Mouse (Mus musculus) heart, embryonic 10.5 days (tissue): ENCODE measurements around the gene Pfpl. TPM values are rescaled to one million over a fixed set of nuclear protein-coding genes. Genes with fewer than 3 reads are reported as not detected.

ENCODE experiments used
- DNase-seq: peaks from one replicate; pipeline ENCODE4 v3.0.0-alpha.2; 2017; ENCODE audit warnings: low spot score
- H3K27ac ChIP-seq: fragments of 300-500 bp; sonication (generic); 2 replicates; pipeline ENCODE4 v1.5.1; 2016; ENCODE audit warnings: mild to moderate bottlenecking
- H3K27me3 ChIP-seq: fragments of 300-500 bp; sonication (generic); 2 replicates; pipeline ENCODE4 v1.6.1; 2016; ENCODE audit warnings: mild to moderate bottlenecking; ENCODE audit not compliant: poor library complexity, insufficient read depth, severe bottlenecking
- H3K36me3 ChIP-seq: fragments of 300-500 bp; sonication (generic); 2 replicates; pipeline ENCODE4 v1.6.1; 2016; ENCODE audit warnings: mild to moderate bottlenecking, moderate library complexity
- H3K4me1 ChIP-seq: fragments of 300-500 bp; sonication (generic); 2 replicates; pipeline ENCODE4 v1.6.1; 2016; ENCODE audit warnings: mild to moderate bottlenecking
- H3K4me3 ChIP-seq: fragments of 300-500 bp; sonication (generic); 2 replicates; pipeline ENCODE4 v1.5.1; 2016; ENCODE audit warnings: mild to moderate bottlenecking, moderate library complexity
- H3K9me3 ChIP-seq: fragments of 300-500 bp; sonication (generic); 2 replicates; pipeline ENCODE4 v1.6.1; 2016; ENCODE audit warnings: mild to moderate bottlenecking, moderate library complexity
- WGBS: fragments of 180-500 bp; shearing (Covaris S2); methylation state at CpG from one replicate; pipeline ENCODE4 v1.1.7; 2016; 5-methylcytosine and 5-hydroxymethylcytosine counted together
- polyA plus RNA-seq: library from polyadenylated mRNA; unstranded; fragments of >200 nt; fragmentation: Nextera tagmentation; extraction: Ambion mirVana; gene quantifications from 2 replicates; pipeline ENCODE4 v1.2.1, GENCODE M21; 2016

Pfpl gene
- polyA plus RNA-seq, 1 experiment from 2014 or later: not detected

DNA sequence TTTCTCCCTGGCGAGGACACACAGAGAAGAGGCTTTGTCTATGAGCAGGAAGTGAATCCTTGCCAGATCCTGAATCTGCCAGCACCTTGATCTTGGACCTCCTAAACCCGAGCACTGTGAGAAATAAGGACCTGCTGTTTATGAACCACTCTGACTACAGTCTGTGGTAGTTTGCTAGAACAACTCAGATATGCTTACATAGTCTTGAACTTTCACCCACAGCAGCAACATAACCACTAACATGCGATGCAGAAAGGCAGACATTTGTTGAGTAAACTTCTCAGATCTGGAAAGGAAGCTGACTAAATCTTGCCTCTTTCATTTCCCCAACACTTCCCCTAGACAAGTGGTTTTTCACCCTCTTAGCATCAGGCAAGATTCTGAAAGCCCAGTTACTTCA is 44.2 kb downstream of the Pfpl start:
- no peaks in the 10 kb centered on the region for H3K36me3 ChIP-seq
- H3K9me3 ChIP-seq: no peaks in the 10 kb centered on the region
- H3K4me3 ChIP-seq: no peak overlapping the region
- 66% methylated on average over 3 of the region's 3 CpGs for WGBS
- H3K27ac ChIP-seq: no peak overlapping the region
- no peaks in the 10 kb centered on the region for H3K27me3 ChIP-seq
- DNase-seq: peak; percentile 19
- H3K4me1 ChIP-seq: no peaks in the 10 kb centered on the region

DNA sequence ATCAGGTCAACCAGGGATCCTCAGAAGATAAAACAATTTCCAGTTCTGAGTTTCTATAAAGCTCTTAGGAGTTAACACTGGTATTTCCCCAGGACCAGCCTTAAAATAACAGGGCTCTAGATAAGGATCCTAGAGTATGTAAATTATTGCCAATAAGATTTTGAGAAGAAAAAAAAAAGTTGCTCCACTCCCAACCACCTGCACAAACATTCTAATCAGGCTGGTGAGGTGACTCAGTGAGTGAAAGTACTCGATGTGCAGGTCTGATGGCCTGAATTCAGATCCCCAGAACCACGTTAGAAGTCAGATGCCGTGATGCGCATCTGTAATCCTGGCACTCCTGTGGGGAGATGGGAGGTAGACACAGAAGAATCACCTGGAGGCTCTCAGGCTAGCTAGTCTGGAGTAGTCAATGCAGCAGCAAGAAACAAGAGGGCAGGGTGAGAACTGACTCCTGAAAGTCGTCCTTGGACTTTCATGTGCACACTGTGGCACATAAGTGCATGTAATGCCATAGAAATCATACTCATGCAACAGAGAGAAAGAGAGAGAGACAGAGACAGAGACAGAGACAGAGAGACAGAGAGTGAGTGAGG is 44.8 kb downstream of the Pfpl start:
- Histone ChIP-seq H3K27ac (no peak overlapping the region), H3K9me3 (no peaks in the 10 kb centered on the region), H3K27me3 (no peaks in the 10 kb centered on the region), H3K4me1 (no peaks in the 10 kb centered on the region), H3K4me3 (no peak overlapping the region), H3K36me3 (no peaks in the 10 kb centered on the region)
- 69% methylated on average over 5 of the region's 5 CpGs for WGBS
- peak; percentile 20 for DNase-seq

DNA sequence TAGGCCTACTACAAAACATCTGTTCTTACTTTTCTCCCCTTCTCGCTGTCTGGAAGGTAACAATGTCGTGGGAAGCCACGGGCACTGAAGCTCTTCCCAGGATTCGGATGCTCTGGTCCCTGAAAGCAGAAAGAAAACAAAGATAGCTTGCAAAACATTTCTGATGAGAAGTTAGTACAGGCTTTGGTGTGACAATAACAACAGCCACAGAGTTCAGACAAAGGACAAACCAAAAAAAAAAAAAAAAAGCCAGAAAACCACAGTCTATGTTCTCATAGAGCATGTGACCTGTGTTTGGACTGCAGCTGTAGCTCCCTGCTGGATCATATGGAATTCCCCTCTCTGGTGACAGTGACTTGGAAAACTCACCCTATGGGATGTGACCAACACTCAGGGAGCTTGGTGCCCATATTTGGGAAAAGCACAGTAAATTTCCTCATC is 45.5 kb downstream of the Pfpl start:
- H3K27me3 ChIP-seq: no peaks in the 10 kb centered on the region
- no peak overlapping the region for H3K27ac ChIP-seq
- no peaks in the 10 kb centered on the region for H3K9me3 ChIP-seq
- H3K36me3 ChIP-seq: no peaks in the 10 kb centered on the region
- DNase-seq: no peak
- WGBS: 58% methylated on average over 4 of the region's 4 CpGs
- no peak overlapping the region for H3K4me3 ChIP-seq
- no peaks in the 10 kb centered on the region for H3K4me1 ChIP-seq

DNA sequence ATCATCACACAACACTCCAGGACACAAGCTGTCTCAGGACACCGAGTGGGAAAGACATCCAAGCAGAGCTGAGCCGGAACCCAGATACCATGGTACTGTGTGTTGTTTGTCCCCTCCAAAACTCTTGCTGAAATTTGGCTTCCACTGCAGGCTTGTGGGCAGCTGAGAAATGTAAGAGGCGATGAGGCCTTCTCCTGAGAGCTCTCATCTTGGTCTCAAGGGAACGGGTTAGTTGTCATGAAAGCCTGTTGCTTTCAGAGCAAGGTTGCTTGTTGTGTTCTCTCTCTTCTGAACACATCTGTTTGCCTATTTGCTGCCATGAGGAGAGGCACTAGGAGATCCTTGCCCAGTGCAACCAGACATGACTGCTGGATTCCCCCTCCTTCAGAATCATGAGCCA is 46.2 kb downstream of the Pfpl start:
- Histone ChIP-seq H3K9me3 (no peaks in the 10 kb centered on the region), H3K36me3 (no peaks in the 10 kb centered on the region), H3K27ac (no peak overlapping the region), H3K27me3 (no peaks in the 10 kb centered on the region), H3K4me1 (no peaks in the 10 kb centered on the region), H3K4me3 (no peak overlapping the region)
- WGBS: 88% methylated on average over 4 of the region's 4 CpGs
- peak; percentile 27 for DNase-seq

DNA sequence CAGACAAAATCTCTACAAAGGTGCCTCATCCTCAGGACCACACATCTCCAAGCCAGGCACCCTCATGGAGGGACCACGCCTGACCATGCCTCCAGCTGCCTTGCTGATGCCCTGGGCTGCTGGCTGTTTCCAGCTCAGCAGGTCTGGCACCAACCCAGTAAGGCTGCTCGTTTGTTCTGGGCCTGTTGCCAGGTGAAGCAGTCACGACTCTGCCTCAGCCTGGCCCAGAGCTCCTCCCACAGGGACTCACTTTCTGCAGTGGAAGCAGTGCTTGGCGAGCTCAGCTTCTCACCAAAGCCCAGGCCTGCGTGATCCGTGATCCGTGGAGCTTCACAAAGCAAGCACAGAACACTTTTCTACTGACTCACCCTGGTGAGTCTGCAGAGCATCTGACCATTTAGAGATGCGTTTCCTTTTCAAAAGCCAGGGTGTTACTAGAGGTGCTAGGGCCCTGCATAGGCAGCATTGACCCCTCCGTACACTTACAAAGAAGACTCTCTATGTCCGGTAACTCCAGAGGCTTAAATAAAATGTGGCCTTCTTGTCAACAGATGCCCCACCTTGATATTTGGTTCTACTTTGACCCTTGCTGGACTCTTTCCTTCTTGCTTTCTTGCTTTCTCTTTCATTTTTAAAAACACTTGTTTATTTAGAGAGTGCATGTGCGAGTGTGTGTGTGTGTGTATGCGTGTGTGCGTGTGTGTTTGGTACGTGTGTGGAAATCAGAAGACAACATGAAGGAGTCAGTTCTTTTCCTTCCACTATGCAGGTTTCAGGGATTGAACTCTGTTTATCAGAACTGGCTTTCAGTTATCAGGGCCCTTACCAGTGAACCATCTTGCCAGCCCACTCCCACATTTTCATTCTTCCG is 47.9 kb downstream of the Pfpl start:
- 70% methylated on average over 15 of the region's 15 CpGs for WGBS
- H3K4me1 ChIP-seq: no peaks in the 10 kb centered on the region
- no peaks in the 10 kb centered on the region for H3K27me3 ChIP-seq
- DNase-seq: peak; percentile 81
- H3K4me3 ChIP-seq: no peak overlapping the region
- no peaks in the 10 kb centered on the region for H3K36me3 ChIP-seq
- no peaks in the 10 kb centered on the region for H3K9me3 ChIP-seq
- H3K27ac ChIP-seq: no peak overlapping the region

DNA sequence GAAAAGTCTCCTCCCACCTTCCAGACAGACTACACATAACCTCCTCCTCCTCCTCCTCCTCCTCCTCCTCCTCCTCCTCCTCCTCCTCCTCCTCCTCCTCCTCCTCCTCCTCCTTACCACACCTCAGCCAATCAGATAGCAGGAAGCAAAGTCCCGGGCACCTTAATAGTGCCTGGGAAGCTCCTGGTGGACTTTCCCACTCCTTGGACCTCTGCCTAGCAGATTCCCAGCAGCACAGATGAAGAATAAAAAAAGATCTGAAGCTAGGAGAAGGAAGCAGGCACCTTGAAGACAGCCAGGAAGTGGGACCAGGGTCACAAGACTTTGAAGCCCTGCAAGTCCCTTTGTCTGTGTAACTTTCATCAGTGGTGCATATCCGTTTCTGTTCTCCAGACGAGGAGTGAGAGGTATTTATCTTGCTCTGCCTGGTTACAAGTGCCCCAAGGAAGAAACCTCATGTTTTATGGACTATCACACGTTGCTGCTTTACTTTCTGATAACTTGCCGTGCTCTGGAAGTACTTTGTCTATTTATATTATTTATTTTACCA is 49.1 kb downstream of the Pfpl start:
- no peaks in the 10 kb centered on the region for H3K4me1 ChIP-seq
- no peak overlapping the region for H3K27ac ChIP-seq
- DNase-seq: peak; percentile 39
- H3K36me3 ChIP-seq: no peaks in the 10 kb centered on the region
- WGBS: 35% methylated on average over 5 of the region's 5 CpGs
- H3K4me3 ChIP-seq: no peak overlapping the region
- H3K27me3 ChIP-seq: no peaks in the 10 kb centered on the region
- no peaks in the 10 kb centered on the region for H3K9me3 ChIP-seq

DNA sequence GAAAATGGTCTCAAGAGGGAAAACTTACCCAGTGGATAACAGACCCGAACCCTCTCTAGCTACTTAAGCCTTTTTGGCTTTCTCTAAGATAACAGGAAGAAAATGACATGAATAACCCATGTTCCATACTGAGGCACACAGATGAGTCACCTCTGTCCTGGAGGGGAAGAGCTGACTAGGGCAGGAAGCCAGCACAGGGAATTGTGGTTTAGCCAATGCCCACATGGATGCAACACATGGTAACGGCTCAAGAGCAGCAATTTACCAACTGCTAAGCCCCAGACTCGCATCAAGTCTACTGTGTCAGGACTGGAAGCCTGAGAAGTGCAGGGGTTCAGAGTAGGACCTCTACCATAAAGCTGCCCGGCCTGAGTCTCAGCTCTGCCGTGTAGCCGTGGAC is 50.7 kb downstream of the Pfpl start:
- Histone ChIP-seq H3K9me3 (no peaks in the 10 kb centered on the region), H3K36me3 (no peaks in the 10 kb centered on the region), H3K27me3 (no peaks in the 10 kb centered on the region), H3K4me1 (no peaks in the 10 kb centered on the region), H3K4me3 (no peak overlapping the region), H3K27ac (no peak overlapping the region)
- no peak for DNase-seq
- 83% methylated on average over 6 of the region's 6 CpGs for WGBS

Other genes starting within 250 kb of the Pfpl start
- not detected in 2 replicates for gene Olfr1431, start 227.3 kb upstream of the Pfpl start, polyA plus RNA-seq
- not detected in 2 replicates for gene Olfr1432, start 195.3 kb upstream of the Pfpl start, polyA plus RNA-seq
- gene Olfr262, start 186.2 kb upstream of the Pfpl start, polyA plus RNA-seq: not detected in 2 replicates
- gene Olfr235, start 166.9 kb upstream of the Pfpl start, polyA plus RNA-seq: not detected in 2 replicates
- not detected in 2 replicates for gene Olfr1434, start 148.1 kb upstream of the Pfpl start, polyA plus RNA-seq
- gene Olfr1436, start 128.8 kb upstream of the Pfpl start, polyA plus RNA-seq: not detected in 2 replicates
- not detected in 2 replicates for gene Olfr1437, start 102.8 kb upstream of the Pfpl start, polyA plus RNA-seq
- not detected in 2 replicates for gene Olfr1438-ps1, start 92.0 kb upstream of the Pfpl start, polyA plus RNA-seq
- not detected in 2 replicates for gene Olfr1440, start 40.6 kb upstream of the Pfpl start, polyA plus RNA-seq
- gene Olfr1441, start 10.5 kb upstream of the Pfpl start, polyA plus RNA-seq: not detected in 2 replicates
- gene Mpeg1, start 32.9 kb downstream of the Pfpl start, polyA plus RNA-seq: 0.05 TPM in 1 of 2 replicates, not detected in the other
- 0.91 and 2.9 TPM in 2 replicates for gene Dtx4, start 73.5 kb downstream of the Pfpl start, polyA plus RNA-seq
- 20.4 and 21.3 TPM in 2 replicates for gene Fam111a, start 117.8 kb downstream of the Pfpl start, polyA plus RNA-seq
- 0.10 and 0.17 TPM in 2 replicates for gene Gm4952, start 172.1 kb downstream of the Pfpl start, polyA plus RNA-seq
- not detected in 2 replicates for gene Glyat, start 205.4 kb downstream of the Pfpl start, polyA plus RNA-seq
- gene Olfr1442, start 242.5 kb downstream of the Pfpl start, polyA plus RNA-seq: not detected in 2 replicates